Mouse (Mus musculus) brown adipose tissue, adult 24 weeks (tissue): Measurements from ENCODE around the gene Morf4l1. TPM values are rescaled to one million over a fixed set of nuclear protein-coding genes. Genes with fewer than 3 reads are reported as not detected.
"Not testable (repeated sequence)": the region's sequence is repeated elsewhere in the genome, so short reads cannot be mapped to it uniquely, and the experiment has no call there.

Experiments used
- H3K27ac ChIP-seq: fragments of 200-500 bp; replicated peaks from 2 replicates; pipeline ENCODE4 v1.5.1; 2012; ENCODE audit warnings: low read depth, mild to moderate bottlenecking, low read length
- H3K4me1 ChIP-seq: fragments of 200-500 bp; 2 replicates; pipeline ENCODE4 v1.6.1; 2012; ENCODE audit warnings: low read length, mixed read lengths; ENCODE audit not compliant: control insufficient read depth, insufficient read depth, insufficient read length
- H3K4me3 ChIP-seq: fragments of 200-500 bp; 2 replicates; pipeline ENCODE4 v1.5.1; 2012; ENCODE audit warnings: low read depth, mild to moderate bottlenecking, low read length, moderate library complexity; ENCODE audit not compliant: insufficient read depth
- polyA plus RNA-seq: library from polyadenylated mRNA; stranded (reverse); fragments of >200 nt; gene quantifications from 2 replicates; pipeline ENCODE4 v1.2.4, GENCODE M21; 2012; ENCODE audit not compliant: missing spikeins, insufficient read depth, insufficient read length

The Morf4l1 gene
- polyA plus RNA-seq, 1 experiment = 410 TPM

GRCm38 (mm10) chr9:90059828-90060573, 54.6 kb downstream of the Morf4l1 start:
- Histone ChIP-seq H3K27ac (peak overlapping the region; percentile 41), H3K4me3 (no peak overlapping the region), H3K4me1 (no peaks in the 10 kb centered on the region)

GRCm38 (mm10) chr9:90056716-90057115, 57.9 kb downstream of the Morf4l1 start:
- Histone ChIP-seq H3K27ac (no peak overlapping the region), H3K4me3 (no peak overlapping the region), H3K4me1 (no peaks in the 10 kb centered on the region; the same call in 1 of the 2 replicates)

- no peak overlapping the region for H3K27ac ChIP-seq
- no peaks in the 10 kb centered on the region; the same call in 1 of the 2 replicates for H3K4me1 ChIP-seq
- H3K4me3 ChIP-seq = peak overlapping the region; percentile 45
Observed at GRCm38 (mm10) chr9:90055911-90056310, 58.7 kb downstream of the Morf4l1 start.

GRCm38 (mm10) chr9:90055409-90055808, 59.2 kb downstream of the Morf4l1 start:
- Histone ChIP-seq H3K4me3 (peak overlapping the region; percentile 45), H3K27ac (no peak overlapping the region), H3K4me1 (no peaks in the 10 kb centered on the region; the same call in 1 of the 2 replicates)

GRCm38 (mm10) chr9:90054371-90055145, 60.0 kb downstream of the Morf4l1 start:
- Histone ChIP-seq H3K4me1 (no peaks in the 10 kb centered on the region; the same call in 1 of the 2 replicates), H3K4me3 (peak overlapping the region; percentile 73), H3K27ac (peak overlapping the region; percentile 81)

GRCm38 (mm10) chr9:90053852-90054251, 60.7 kb downstream of the Morf4l1 start, which contains the start of gene Ctsh:
Ctsh (plus strand) TSS chr9:90054152.
- Histone ChIP-seq H3K4me3 (peak within 1 kb of the TSS; percentile 73), H3K27ac (peak within 1 kb of the TSS; percentile 81), H3K4me1 (no peaks in the 10 kb centered on the region; the same call in 1 of the 2 replicates)

GRCm38 (mm10) chr9:90047937-90048627, 66.5 kb downstream of the Morf4l1 start:
- Histone ChIP-seq H3K4me3 (no peak overlapping the region), H3K4me1 (no peaks in the 10 kb centered on the region), H3K27ac (no peak overlapping the region)

- H3K4me3 ChIP-seq = no peak overlapping the region
Observed at GRCm38 (mm10) chr9:90045191-90045590, 69.4 kb downstream of the Morf4l1 start.

GRCm38 (mm10) chr9:90042906-90043305, 71.7 kb downstream of the Morf4l1 start:
- not testable (repeated sequence) for H3K4me3 ChIP-seq, H3K27ac ChIP-seq, H3K4me1 ChIP-seq

More at GRCm38 (mm10) chr9:90045191-90045590, 69.4 kb downstream of the Morf4l1 start:
- no peak overlapping the region for H3K27ac ChIP-seq
- no peaks in the 10 kb centered on the region for H3K4me1 ChIP-seq

Other genes starting within 250 kb of the Morf4l1 start
- gene Rasgrf1, start 204.9 kb downstream of the Morf4l1 start, polyA plus RNA-seq = not detected in 2 replicates
- gene Ctsh, start 60.6 kb downstream of the Morf4l1 start, polyA plus RNA-seq = 22.4 and 24.0 TPM in 2 replicates
- gene Adamts7, start 48.3 kb upstream of the Morf4l1 start, polyA plus RNA-seq = 0.40 and 0.79 TPM in 2 replicates
- 7.7 and 8.1 TPM in 2 replicates for gene Tbc1d2b, start 156.0 kb upstream of the Morf4l1 start, polyA plus RNA-seq